Mouse (Mus musculus) ES-E14 (cell line): ENCODE results near the gene Dnajc9.

Source experiments
- HCFC1 ChIP-seq: IDR thresholded peaks from 2 replicates; pipeline ENCODE4 v1.6.1; 2012; ENCODE audit warnings: low read length, inconsistent platforms, borderline replicate concordance; ENCODE audit not compliant: insufficient read depth
- MAFK ChIP-seq: IDR thresholded peaks from 2 replicates; pipeline ENCODE4 v1.6.1; 2014; ENCODE audit warnings: mild to moderate bottlenecking, low read depth, low read length, inconsistent platforms; ENCODE audit not compliant: insufficient read depth
- ZNF384 ChIP-seq: IDR thresholded peaks from 2 replicates; pipeline ENCODE4 v1.6.1; 2012; ENCODE audit warnings: low read depth, low read length, inconsistent platforms

DNA sequence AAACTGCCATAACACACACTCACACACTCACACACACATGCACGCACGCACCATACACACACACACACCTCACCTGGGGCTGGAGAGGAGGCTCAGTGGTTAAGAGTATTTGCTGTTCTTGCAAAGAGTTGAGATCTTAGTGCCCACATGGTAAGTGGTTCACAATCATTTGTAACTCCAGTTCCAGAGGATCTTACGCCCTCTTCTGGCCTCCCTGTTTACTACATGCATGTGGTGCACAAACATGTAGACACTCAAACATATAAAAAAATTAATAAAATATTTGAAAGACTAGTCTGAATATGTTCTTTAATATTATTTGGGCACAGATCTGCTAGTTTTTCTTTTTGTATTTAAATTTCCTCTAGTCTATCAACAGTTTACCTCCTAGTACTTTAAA, 20.4 kb downstream of the Dnajc9 start:
- no peak for TF ChIP-seq ZNF384
- no peak for TF ChIP-seq HCFC1
- no peak for TF ChIP-seq MAFK
